Mouse (Mus musculus): ENCODE measurements around the gene Ssh1. TPM values are rescaled to one million over a fixed set of nuclear protein-coding genes. Genes with fewer than 3 reads are reported as not detected.
A peak's percentile ranks its signal among the peaks of the same experiment; 100 is the strongest.

Gene Ssh1
- polyA plus RNA-seq, 1 experiment from 2014 or later: 29.9 TPM

GRCm38 (mm10) chr5:113996458-113996857 is 2.8 kb upstream of the Ssh1 start:
- Histone ChIP-seq H3K27ac (ENCODE audit: low read depth) (no peak overlapping the region), H3K4me2 (no peak overlapping the region), H3K9ac (no peak overlapping the region), H3K27me3 (ENCODE audit: insufficient read depth, low read length) (no peaks in the 10 kb centered on the region), H3K4me3 (ENCODE audit: low read depth, low read length) (no peak overlapping the region), H3K4me1 (ENCODE audit: insufficient read depth) (peaks cover 8% of the 10 kb centered on the region; the same call in 1 of the 2 replicates), H3K9me3 (ENCODE audit: low read depth, low read length) (no peaks in the 10 kb centered on the region), H3K36me3 (ENCODE audit: insufficient read depth) (no peaks in the 10 kb centered on the region)
- TF ChIP-seq CTCF (IDR thresholded peaks at IDR 0.05; ENCODE audit: low read depth): no peak
- ATAC-seq (ENCODE audit: insufficient read depth) (no peak), DNase-seq (peak; percentile 58)
- 25% methylated on average over 2 of the region's 2 CpGs for WGBS

- peak overlapping the region; percentile 72 for H3K4me2 ChIP-seq
- H3K9ac ChIP-seq: peak overlapping the region; percentile 87
- ATAC-seq (ENCODE audit: insufficient read depth) (peak; percentile 78), DNase-seq (peak; percentile 62)
- WGBS: 0% methylated on average over 22 of the region's 22 CpGs
- no peaks in the 10 kb centered on the region for H3K27me3 ChIP-seq (ENCODE audit: insufficient read depth, low read length)
- H3K4me3 ChIP-seq (ENCODE audit: low read depth, low read length): peak overlapping the region; percentile 80
- H3K4me1 ChIP-seq (ENCODE audit: insufficient read depth): peaks cover 8% of the 10 kb centered on the region; the same call in 1 of the 2 replicates
- H3K36me3 ChIP-seq (ENCODE audit: insufficient read depth): 0 out of 2 replicates have a peak, but pooled peaks cover 14% of the 10 kb centered on the region
- no peaks in the 10 kb centered on the region for H3K9me3 ChIP-seq (ENCODE audit: low read depth, low read length)
- TF ChIP-seq CTCF (IDR thresholded peaks at IDR 0.05; ENCODE audit: low read depth): no peak
- peak overlapping the region; percentile 94 for H3K27ac ChIP-seq (ENCODE audit: low read depth)
These were observed 635 bp downstream of the Ssh1 start for GRCm38 (mm10) chr5:113993031-113993486.

DNA sequence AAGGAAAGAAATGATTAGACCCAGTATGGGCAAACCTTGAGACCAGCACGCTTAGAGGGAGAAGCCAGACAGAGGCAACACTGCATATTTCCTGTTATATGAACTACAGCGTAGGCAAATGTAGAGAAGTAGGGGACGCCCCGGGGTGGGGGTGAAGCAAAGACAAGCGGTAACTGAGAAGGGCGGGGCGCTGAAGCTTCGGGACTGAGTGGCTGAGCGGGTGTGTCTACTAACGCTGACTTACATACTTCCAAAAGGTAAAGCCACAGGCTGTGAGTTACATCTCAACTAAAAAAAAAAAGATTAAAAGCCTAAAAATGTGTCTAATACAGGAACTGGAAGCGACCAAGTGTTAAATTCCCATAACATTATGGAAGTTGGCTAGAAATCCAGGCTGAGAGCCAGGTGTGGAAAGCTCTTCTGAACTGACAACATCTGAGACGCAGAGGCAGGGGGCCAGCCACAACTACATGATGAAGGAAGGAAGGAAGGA is 1.3 kb downstream of the Ssh1 start:
- Histone ChIP-seq H3K27ac (ENCODE audit: low read depth) (peak overlapping the region; percentile 94), H3K9ac (peak overlapping the region; percentile 87), H3K4me1 (ENCODE audit: insufficient read depth) (peaks cover 8% of the 10 kb centered on the region; the same call in 1 of the 2 replicates), H3K4me2 (peak overlapping the region; percentile 72), H3K27me3 (ENCODE audit: insufficient read depth, low read length) (no peaks in the 10 kb centered on the region), H3K36me3 (ENCODE audit: insufficient read depth) (0 out of 2 replicates have a peak, but pooled peaks cover 15% of the 10 kb centered on the region), H3K4me3 (ENCODE audit: low read depth, low read length) (peak overlapping the region; percentile 80), H3K9me3 (ENCODE audit: low read depth, low read length) (no peaks in the 10 kb centered on the region)
- no peak for TF ChIP-seq CTCF (IDR thresholded peaks at IDR 0.05; ENCODE audit: low read depth)
- ATAC-seq (ENCODE audit: insufficient read depth) (no peak), DNase-seq (peak; percentile 54)
- 8% methylated on average over 12 of the region's 12 CpGs for WGBS

GRCm38 (mm10) chr5:113991141-113991540 is 2.6 kb downstream of the Ssh1 start:
- Histone ChIP-seq H3K4me2 (no peak overlapping the region), H3K4me1 (ENCODE audit: insufficient read depth) (peaks cover 8% of the 10 kb centered on the region; the same call in 1 of the 2 replicates), H3K4me3 (ENCODE audit: low read depth, low read length) (no peak overlapping the region), H3K9ac (no peak overlapping the region), H3K27me3 (ENCODE audit: insufficient read depth, low read length) (no peaks in the 10 kb centered on the region), H3K27ac (ENCODE audit: low read depth) (no peak overlapping the region), H3K36me3 (ENCODE audit: insufficient read depth) (peaks cover 22% of the 10 kb centered on the region; the same call in 1 of the 2 replicates), H3K9me3 (ENCODE audit: low read depth, low read length) (no peaks in the 10 kb centered on the region)
- DNase-seq: no peak
- WGBS: 59% methylated on average over 7 of the region's 7 CpGs
- no peak for ATAC-seq (ENCODE audit: insufficient read depth)
- no peak for TF ChIP-seq CTCF (IDR thresholded peaks at IDR 0.05; ENCODE audit: low read depth)

DNA sequence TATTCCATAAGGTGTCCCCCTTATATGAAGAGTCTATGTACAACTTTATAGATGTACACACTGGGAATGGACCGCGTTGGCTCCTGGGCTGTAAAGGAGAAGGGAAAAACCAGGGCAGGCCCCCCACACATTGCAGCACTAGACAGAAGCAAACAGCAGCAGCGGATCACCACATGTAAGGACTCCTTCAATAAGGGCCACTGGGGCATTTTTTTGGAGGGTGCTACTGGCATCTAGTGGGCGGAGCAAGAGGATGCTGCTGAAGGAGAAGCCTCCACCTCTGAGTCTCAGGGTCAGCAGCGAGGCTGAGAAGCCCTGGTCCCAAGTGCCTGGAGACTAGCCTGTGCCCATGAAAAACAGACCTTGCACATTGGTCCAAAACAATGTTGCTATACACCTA is 3.1 kb downstream of the Ssh1 start:
- peaks cover 8% of the 10 kb centered on the region; the same call in 1 of the 2 replicates for H3K4me1 ChIP-seq (ENCODE audit: insufficient read depth)
- H3K9ac ChIP-seq: no peak overlapping the region

GRCm38 (mm10) chr5:113989437-113990024 is 4.2 kb downstream of the Ssh1 start:
- Histone ChIP-seq H3K27me3 (ENCODE audit: insufficient read depth, low read length) (no peaks in the 10 kb centered on the region), H3K9ac (no peak overlapping the region), H3K4me2 (no peak overlapping the region), H3K27ac (ENCODE audit: low read depth) (no peak overlapping the region), H3K4me3 (ENCODE audit: low read depth, low read length) (no peak overlapping the region), H3K4me1 (ENCODE audit: insufficient read depth) (peaks cover 7% of the 10 kb centered on the region; the same call in 1 of the 2 replicates), H3K9me3 (ENCODE audit: low read depth, low read length) (no peaks in the 10 kb centered on the region), H3K36me3 (ENCODE audit: insufficient read depth) (peaks cover 22% of the 10 kb centered on the region; the same call in 1 of the 2 replicates)
- no peak for TF ChIP-seq CTCF (IDR thresholded peaks at IDR 0.05; ENCODE audit: low read depth)
- DNase-seq: no peak
- no peak for ATAC-seq (ENCODE audit: insufficient read depth)
- WGBS: 79% methylated on average over 20 of the region's 20 CpGs

More for the DNA sequence above, 3.1 kb downstream of the Ssh1 start:
- WGBS: 82% methylated on average over 5 of the region's 5 CpGs
- Histone ChIP-seq H3K9me3 (ENCODE audit: low read depth, low read length) (no peaks in the 10 kb centered on the region), H3K4me3 (ENCODE audit: low read depth, low read length) (no peak overlapping the region), H3K36me3 (ENCODE audit: insufficient read depth) (peaks cover 22% of the 10 kb centered on the region; the same call in 1 of the 2 replicates), H3K27ac (ENCODE audit: low read depth) (no peak overlapping the region), H3K27me3 (ENCODE audit: insufficient read depth, low read length) (no peaks in the 10 kb centered on the region), H3K4me2 (no peak overlapping the region)
- no peak for DNase-seq
- no peak for TF ChIP-seq CTCF (IDR thresholded peaks at IDR 0.05; ENCODE audit: low read depth)
- no peak for ATAC-seq (ENCODE audit: insufficient read depth)

DNA sequence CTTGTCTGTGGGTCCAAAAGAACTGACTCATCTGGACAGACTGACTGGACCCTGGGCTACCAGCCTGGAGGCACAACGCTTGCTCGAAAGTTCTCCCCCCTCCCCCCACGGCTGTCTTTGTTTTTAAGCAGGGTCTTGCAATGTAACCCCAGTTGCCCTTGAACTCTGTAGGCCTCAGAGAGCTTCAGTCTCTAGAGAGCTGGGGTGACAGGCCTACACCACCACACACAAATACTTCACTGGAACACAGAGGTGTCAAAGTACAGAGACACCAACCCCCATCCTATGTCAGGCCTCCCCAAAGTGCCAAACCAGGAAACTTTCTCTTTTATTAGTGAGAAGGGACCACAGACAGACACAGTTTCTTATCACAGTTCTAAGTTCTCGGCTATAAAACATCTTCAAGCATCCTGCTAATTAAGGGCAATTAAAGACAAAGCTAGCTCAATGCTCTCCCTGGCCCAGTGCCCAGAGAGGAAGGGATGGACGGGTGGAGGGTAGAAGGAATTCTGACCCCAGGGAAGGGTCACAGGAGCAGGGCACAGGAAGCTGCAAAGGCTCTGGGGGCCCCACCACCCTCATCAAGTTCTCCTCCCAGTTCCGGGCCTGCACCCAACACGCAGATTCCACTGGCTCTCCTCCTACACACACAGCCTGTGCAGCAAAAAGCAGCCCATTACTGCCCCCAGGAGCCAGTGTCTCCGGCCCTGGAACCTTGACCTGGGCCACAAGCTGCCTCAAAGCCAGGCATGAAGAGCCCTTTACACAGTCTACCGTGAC is 7.3 kb downstream of the Ssh1 start:
- 30% methylated on average over 9 of the region's 9 CpGs for WGBS
- Histone ChIP-seq H3K27me3 (ENCODE audit: insufficient read depth, low read length) (no peaks in the 10 kb centered on the region), H3K9me3 (ENCODE audit: low read depth, low read length) (no peaks in the 10 kb centered on the region), H3K4me1 (ENCODE audit: insufficient read depth) (no peaks in the 10 kb centered on the region), H3K9ac (no peak overlapping the region; the same call in none of the 2 replicates), H3K36me3 (ENCODE audit: insufficient read depth) (peaks cover 39% of the 10 kb centered on the region), H3K4me3 (ENCODE audit: low read depth, low read length) (no peak overlapping the region), H3K27ac (ENCODE audit: low read depth) (peak overlapping the region; percentile 70), H3K4me2 (no peak overlapping the region)
- peak; percentile 42 for DNase-seq
- TF ChIP-seq CTCF (IDR thresholded peaks at IDR 0.05; ENCODE audit: low read depth): no peak
- peak; percentile 49; the same call in 1 of the 2 replicates for ATAC-seq (ENCODE audit: insufficient read depth)

All from lung, embryonic 14.5 days (tissue).